Mouse (Mus musculus) heart, embryonic 12.5 days (tissue): ENCODE results near the gene Hnrnpk. TPM values are rescaled to one million over a fixed set of nuclear protein-coding genes. Genes with fewer than 3 reads are reported as not detected.
"Not testable (repeated sequence)": the region's sequence is repeated elsewhere in the genome, so short reads cannot be mapped to it uniquely, and the experiment has no call there.

Source experiments
- ATAC-seq: fragments of 200-750 bp; cut with Nextera tagmentation; 2 replicates; pipeline ENCODE4 v1.8.0; 2017; ENCODE audit warnings: moderate TSS enrichment, moderate library complexity; ENCODE audit not compliant: insufficient number of reproducible peaks, low FRiP score
- H3K27ac ChIP-seq: fragments of 300-500 bp; sonication (generic); 2 replicates; pipeline ENCODE4 v1.5.1; 2016; ENCODE audit warnings: mild to moderate bottlenecking, moderate library complexity; ENCODE audit not compliant: poor library complexity, severe bottlenecking
- H3K27me3 ChIP-seq: fragments of 300-500 bp; sonication (generic); replicated peaks from 2 replicates; pipeline ENCODE4 v1.6.1; 2016; ENCODE audit warnings: mild to moderate bottlenecking, moderate library complexity
- H3K36me3 ChIP-seq: fragments of 300-500 bp; sonication (generic); 2 replicates; pipeline ENCODE4 v1.6.1; 2016; ENCODE audit warnings: mild to moderate bottlenecking, moderate library complexity
- H3K4me1 ChIP-seq: fragments of 300-500 bp; sonication (generic); replicated peaks from 2 replicates; pipeline ENCODE4 v1.6.1; 2016; ENCODE audit warnings: mild to moderate bottlenecking
- H3K4me2 ChIP-seq: fragments of 300-500 bp; sonication (generic); 2 replicates; pipeline ENCODE4 v1.6.1; 2016; ENCODE audit warnings: mild to moderate bottlenecking, moderate library complexity
- H3K4me3 ChIP-seq: fragments of 300-500 bp; sonication (generic); 2 replicates; pipeline ENCODE4 v1.5.1; 2016; ENCODE audit warnings: mild to moderate bottlenecking
- H3K9ac ChIP-seq: fragments of 300-500 bp; sonication (generic); 2 replicates; pipeline ENCODE4 v1.6.1; 2016; ENCODE audit warnings: mild to moderate bottlenecking, moderate library complexity
- H3K9me3 ChIP-seq: fragments of 300-500 bp; sonication (generic); replicated peaks from 2 replicates; pipeline ENCODE4 v1.6.1; 2016; ENCODE audit warnings: mild to moderate bottlenecking, moderate library complexity
- WGBS: fragments of 180-500 bp; shearing (Covaris S2); methylation state at CpG from one replicate; pipeline ENCODE4 v1.1.7; 2016; 5-methylcytosine and 5-hydroxymethylcytosine counted together
- polyA plus RNA-seq: library from polyadenylated mRNA; unstranded; fragments of >200 nt; fragmentation: Nextera tagmentation; extraction: Ambion mirVana; gene quantifications from 2 replicates; pipeline ENCODE4 v1.2.1, GENCODE M21; 2016

The Hnrnpk gene
- polyA plus RNA-seq, 1 experiment from 2014 or later, result 1,144 TPM

DNA sequence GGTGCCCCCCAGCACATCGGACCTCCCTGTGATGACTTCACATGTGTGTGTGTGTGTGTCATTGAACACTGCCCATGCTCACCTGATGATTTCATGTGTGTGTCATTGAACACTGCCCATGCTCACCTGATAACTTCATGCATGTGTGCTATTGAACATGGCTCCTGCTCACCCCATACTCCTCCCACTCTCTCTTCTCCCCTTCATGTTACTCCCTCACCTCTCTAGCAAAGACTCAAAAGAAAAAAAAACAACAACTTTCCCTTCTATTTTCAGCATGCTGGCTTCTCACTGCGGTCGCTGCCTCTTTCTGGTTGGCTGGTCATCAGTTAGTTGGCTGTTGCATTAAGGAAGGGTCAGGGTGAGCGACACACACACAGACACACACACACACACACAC is 15.5 kb upstream of the Hnrnpk start:
- 82% methylated on average over 4 of the region's 4 CpGs for WGBS
- peaks cover 10% of the 10 kb centered on the region for H3K4me1 ChIP-seq
- H3K4me3 ChIP-seq, result no peak overlapping the region
- no peaks in the 10 kb centered on the region for H3K36me3 ChIP-seq
- no peak overlapping the region for H3K4me2 ChIP-seq
- no peaks in the 10 kb centered on the region for H3K27me3 ChIP-seq
- no peak overlapping the region for H3K27ac ChIP-seq
- no peak overlapping the region for H3K9ac ChIP-seq
- peaks cover 6% of the 10 kb centered on the region; the same call in 1 of the 2 replicates for H3K9me3 ChIP-seq
- no peak for ATAC-seq

DNA sequence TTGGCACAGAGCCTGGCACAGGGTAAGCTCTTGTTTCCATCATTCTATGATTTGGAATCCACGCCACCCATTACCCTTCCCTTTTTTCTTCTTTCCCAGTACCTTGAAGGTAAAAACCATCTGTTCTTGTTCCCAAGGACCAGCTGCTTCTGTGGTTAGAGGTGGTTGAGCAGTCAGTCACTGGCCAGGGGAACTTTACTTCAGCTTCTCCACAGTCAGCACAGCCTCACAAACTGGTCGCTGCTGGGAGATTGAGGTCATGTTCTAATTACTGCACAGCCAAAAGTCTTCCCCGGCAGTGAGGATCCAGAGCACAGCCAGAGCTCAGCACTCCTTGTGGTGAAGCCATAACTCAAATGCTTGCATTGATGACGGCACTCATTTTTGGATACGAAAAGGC is 12.7 kb upstream of the Hnrnpk start:
- no peak overlapping the region for H3K9ac ChIP-seq
- no peak overlapping the region for H3K4me3 ChIP-seq
- peaks cover 20% of the 10 kb centered on the region for H3K36me3 ChIP-seq
- no peak for ATAC-seq
- peaks cover 16% of the 10 kb centered on the region for H3K9me3 ChIP-seq
- no peak overlapping the region for H3K27ac ChIP-seq
- WGBS, result 76% methylated on average over 5 of the region's 5 CpGs
- no peaks in the 10 kb centered on the region for H3K27me3 ChIP-seq
- no peak overlapping the region for H3K4me2 ChIP-seq
- H3K4me1 ChIP-seq, result no peaks in the 10 kb centered on the region

GRCm38 (mm10) chr13:58415374-58415773 is 12.2 kb upstream of the Hnrnpk start:
- H3K4me1 ChIP-seq, result no peaks in the 10 kb centered on the region
- peaks cover 24% of the 10 kb centered on the region for H3K36me3 ChIP-seq
- no peak for ATAC-seq
- no peak overlapping the region for H3K4me3 ChIP-seq
- no peak overlapping the region for H3K9ac ChIP-seq
- 84% methylated on average over 6 of the region's 6 CpGs for WGBS
- H3K9me3 ChIP-seq, result peaks cover 16% of the 10 kb centered on the region
- no peak overlapping the region for H3K27ac ChIP-seq
- H3K4me2 ChIP-seq, result no peak overlapping the region
- H3K27me3 ChIP-seq, result no peaks in the 10 kb centered on the region

- H3K4me2 ChIP-seq, result no peak overlapping the region
- H3K9ac ChIP-seq, result no peak overlapping the region
- peaks cover 10% of the 10 kb centered on the region for H3K9me3 ChIP-seq
- H3K36me3 ChIP-seq, result peaks cover 32% of the 10 kb centered on the region
- H3K4me3 ChIP-seq, result no peak overlapping the region
- no peak for ATAC-seq
- H3K27ac ChIP-seq, result no peak overlapping the region
- WGBS, result 91% methylated on average over 4 of the region's 4 CpGs
- H3K27me3 ChIP-seq, result no peaks in the 10 kb centered on the region
- H3K4me1 ChIP-seq, result no peaks in the 10 kb centered on the region
Measured at GRCm38 (mm10) chr13:58411073-58411472, 7.9 kb upstream of the Hnrnpk start.

DNA sequence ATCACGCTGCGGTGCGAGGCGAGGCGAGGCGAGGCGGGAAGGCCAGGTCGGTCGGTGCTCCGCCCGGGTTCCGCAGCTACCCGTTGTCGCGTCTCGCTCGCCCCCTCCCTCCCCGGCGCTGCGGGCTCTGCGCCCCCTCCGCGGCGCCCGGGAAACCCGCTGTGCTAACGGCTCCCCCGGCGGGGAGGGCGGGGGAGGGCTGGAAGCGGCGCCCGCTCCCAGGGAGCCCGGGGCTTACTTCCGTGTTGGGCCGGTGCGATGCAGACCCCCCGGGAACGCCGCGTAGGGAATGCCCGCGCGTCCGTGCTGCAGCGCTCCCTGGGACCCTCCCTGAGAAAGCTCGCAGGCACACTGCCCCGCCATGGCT is 416 bp downstream of the Hnrnpk start:
- Histone ChIP-seq H3K4me1 (peaks cover 6% of the 10 kb centered on the region; the same call in 1 of the 2 replicates), H3K4me2 (peak overlapping the region; percentile 59), H3K9ac (peak overlapping the region; percentile 98), H3K36me3 (peaks cover 12% of the 10 kb centered on the region), H3K27me3 (no peaks in the 10 kb centered on the region), H3K9me3 (no peaks in the 10 kb centered on the region), H3K4me3 (peak overlapping the region; percentile 79), H3K27ac (peak overlapping the region; percentile 96)
- WGBS, result under 1% methylated on average over 44 of the region's 48 CpGs
- ATAC-seq, result peak; percentile 67

- Histone ChIP-seq H3K4me3 (peak within 1 kb of the TSS; percentile 79), H3K27me3 (no peaks in the 10 kb centered on the region), H3K9me3 (no peaks in the 10 kb centered on the region), H3K36me3 (peaks cover 18% of the 10 kb centered on the region), H3K27ac (peak within 1 kb of the TSS; percentile 96), H3K4me1 (peaks cover 6% of the 10 kb centered on the region; the same call in 1 of the 2 replicates), H3K4me2 (peak within 1 kb of the TSS; percentile 80), H3K9ac (peak within 1 kb of the TSS; percentile 98)
- ATAC-seq, result peak; percentile 95
- under 1% methylated on average over 91 of the region's 91 CpGs for WGBS
Measured at GRCm38 (mm10) chr13:58402003-58402743, 970 bp downstream of the Hnrnpk start, which contains the start of gene Rmi1. Gene Rmi1, plus strand, starts transcription at chr13:58402248.

DNA sequence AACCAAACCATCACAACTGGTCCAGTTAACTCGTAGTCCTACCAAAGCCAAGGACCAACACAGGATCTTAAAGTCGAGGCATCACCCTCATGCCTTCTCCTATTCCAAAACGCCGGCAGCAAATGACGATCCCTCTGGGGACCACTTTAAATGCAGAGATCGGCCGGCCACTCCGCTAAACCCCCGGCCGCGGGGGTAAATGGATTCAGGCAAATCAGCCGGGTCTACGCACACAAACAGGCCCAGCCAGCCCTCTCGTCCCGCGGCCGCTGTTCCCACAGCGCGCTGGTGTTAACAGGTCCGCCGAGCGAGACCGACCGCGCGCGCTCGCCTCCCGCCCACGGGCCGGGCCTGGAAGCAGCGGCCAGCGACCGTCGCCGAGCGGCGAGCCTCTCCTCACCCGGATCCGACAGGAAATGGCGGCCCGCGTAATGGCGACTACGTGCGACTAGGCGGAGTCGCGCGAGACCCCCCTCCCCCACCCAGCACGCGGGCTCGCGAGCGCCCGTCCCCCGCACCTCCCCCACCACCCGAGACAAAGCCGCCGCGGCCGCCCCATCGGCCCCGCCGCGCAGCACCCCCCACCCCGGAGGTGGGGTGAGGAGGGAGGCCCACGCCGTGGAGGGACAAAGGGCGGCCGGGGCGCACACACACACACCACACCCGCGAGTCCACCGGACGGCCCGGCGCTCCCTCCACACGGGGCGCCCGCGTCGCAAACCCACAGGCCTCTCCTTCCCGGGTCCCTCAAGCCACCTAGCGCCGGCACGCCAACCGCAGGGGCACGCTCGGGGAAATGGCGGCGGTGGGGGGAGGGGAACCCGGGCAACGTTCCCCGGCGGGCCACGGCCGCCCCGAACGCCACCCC is 1.8 kb downstream of the Hnrnpk start:
- ATAC-seq, result peak; percentile 56
- H3K27me3 ChIP-seq, result no peaks in the 10 kb centered on the region
- peak overlapping the region; percentile 80 for H3K4me2 ChIP-seq
- H3K4me1 ChIP-seq, result peaks cover 6% of the 10 kb centered on the region; the same call in 1 of the 2 replicates
- WGBS, result under 1% methylated on average over 81 of the region's 100 CpGs
- peak overlapping the region; percentile 98 for H3K9ac ChIP-seq
- H3K36me3 ChIP-seq, result peaks cover 21% of the 10 kb centered on the region
- peak overlapping the region; percentile 79 for H3K4me3 ChIP-seq
- H3K27ac ChIP-seq, result peak overlapping the region; percentile 96
- no peaks in the 10 kb centered on the region for H3K9me3 ChIP-seq

GRCm38 (mm10) chr13:58400576-58400975 is 2.6 kb downstream of the Hnrnpk start:
- ATAC-seq, result no peak
- peaks cover 24% of the 10 kb centered on the region for H3K36me3 ChIP-seq
- H3K4me2 ChIP-seq, result peak overlapping the region; percentile 80
- peaks cover 6% of the 10 kb centered on the region; the same call in 1 of the 2 replicates for H3K4me1 ChIP-seq
- peak overlapping the region; percentile 96; the same call in 1 of the 2 replicates for H3K27ac ChIP-seq
- no peaks in the 10 kb centered on the region for H3K9me3 ChIP-seq
- peak overlapping the region; percentile 98 for H3K9ac ChIP-seq
- H3K4me3 ChIP-seq, result peak overlapping the region; percentile 79
- 1% methylated on average over 11 of the region's 11 CpGs for WGBS
- H3K27me3 ChIP-seq, result no peaks in the 10 kb centered on the region

- H3K4me2 ChIP-seq, result no peak overlapping the region
- no peak overlapping the region for H3K9ac ChIP-seq
- H3K27ac ChIP-seq, result no peak overlapping the region
- H3K9me3 ChIP-seq, result no peaks in the 10 kb centered on the region
- no peak overlapping the region for H3K4me3 ChIP-seq
- peaks cover 4% of the 10 kb centered on the region; the same call in 1 of the 2 replicates for H3K4me1 ChIP-seq
- no peaks in the 10 kb centered on the region for H3K27me3 ChIP-seq
- no peak for ATAC-seq
- peaks cover 45% of the 10 kb centered on the region for H3K36me3 ChIP-seq
- 91% methylated on average over 13 of the region's 13 CpGs for WGBS
Measured at GRCm38 (mm10) chr13:58397651-58398050, 5.5 kb downstream of the Hnrnpk start.

DNA sequence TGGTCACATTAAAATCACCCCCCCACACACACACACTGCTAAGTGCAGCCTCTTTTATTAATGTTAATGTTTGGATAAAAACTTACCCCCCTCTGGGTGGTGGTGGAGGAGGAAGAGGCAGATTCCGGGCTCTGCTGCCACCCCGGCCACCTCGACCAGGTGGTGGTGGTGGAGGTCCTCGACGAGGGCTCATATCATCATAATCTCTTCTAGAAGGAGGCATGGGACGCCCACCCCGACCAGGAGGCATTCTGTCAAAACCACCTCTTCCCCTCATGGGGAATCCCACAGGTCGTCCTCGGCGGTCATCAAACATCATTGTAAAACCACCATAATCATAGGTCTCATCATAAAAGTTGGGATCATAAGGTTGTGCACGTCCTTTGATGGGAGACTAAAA is 8.8 kb downstream of the Hnrnpk start:
- H3K36me3 ChIP-seq, result peaks cover 59% of the 10 kb centered on the region
- not testable (repeated sequence) for H3K4me2 ChIP-seq, H3K27me3 ChIP-seq, H3K27ac ChIP-seq, H3K4me1 ChIP-seq, H3K9ac ChIP-seq, H3K4me3 ChIP-seq, H3K9me3 ChIP-seq, ATAC-seq
- 84% methylated on average over 11 of the region's 11 CpGs for WGBS

DNA sequence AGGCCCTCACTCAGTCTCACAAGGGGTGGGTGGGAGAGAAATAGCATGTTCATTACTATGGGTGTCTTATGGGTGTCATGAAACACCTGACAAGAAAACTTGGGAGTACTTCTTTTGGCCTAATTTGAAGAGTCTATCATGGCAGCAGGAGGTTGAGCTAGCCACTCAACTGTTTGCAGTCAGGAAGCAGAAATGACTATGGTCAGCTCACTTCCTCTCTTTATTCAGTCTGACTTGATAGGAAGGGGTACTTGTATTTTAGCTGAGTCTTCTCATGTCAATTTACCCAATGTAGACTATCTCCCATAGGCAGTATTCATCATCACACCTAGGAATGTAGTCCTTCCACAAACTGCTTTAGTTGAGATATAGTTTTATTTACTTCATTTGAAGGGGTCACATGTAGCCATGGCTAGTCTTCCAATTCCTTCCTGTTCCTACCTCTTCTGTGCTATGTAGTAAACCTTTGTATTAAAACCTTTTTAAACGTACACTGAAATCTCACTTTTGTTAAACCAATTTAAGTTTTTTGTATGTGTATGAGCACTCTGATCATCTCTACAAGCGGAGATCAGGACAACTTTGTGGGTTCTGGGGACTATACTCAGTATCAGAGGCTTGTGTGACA is 13.7 kb downstream of the Hnrnpk start:
- 87% methylated on average over 2 of the region's 2 CpGs for WGBS
- no peak for ATAC-seq
- H3K4me1 ChIP-seq, result 0 out of 2 replicates have a peak, but pooled peaks cover 5% of the 10 kb centered on the region
- H3K9me3 ChIP-seq, result no peaks in the 10 kb centered on the region
- no peaks in the 10 kb centered on the region for H3K27me3 ChIP-seq
- peaks cover 28% of the 10 kb centered on the region for H3K36me3 ChIP-seq
- no peak overlapping the region for H3K9ac ChIP-seq
- H3K4me2 ChIP-seq, result no peak overlapping the region
- H3K4me3 ChIP-seq, result no peak overlapping the region
- no peak overlapping the region for H3K27ac ChIP-seq
